Mouse (Mus musculus) ovary, postnatal 36 days (tissue): Measurements from ENCODE around the gene Vmn1r29.
"Not testable (repeated sequence)": the region's sequence is repeated elsewhere in the genome, so short reads cannot be mapped to it uniquely, and the experiment has no call there.

Source experiments
- DNase-seq: peaks from one replicate; pipeline ENCODE4 v3.0.0; 2022; ENCODE audit warnings: low spot score, mixed read lengths

Gene Vmn1r29

GRCm38 (mm10) chr6:58301249-58301648, at the start of gene Vmn1r29:
Vmn1r29 (plus strand) TSS chr6:58301549.
- no peak for DNase-seq

- DNase-seq: no peak
Measured at GRCm38 (mm10) chr6:58261737-58262136, 39.6 kb upstream of the Vmn1r29 start, which contains the start of gene Vmn1r28. Vmn1r28 (plus strand) TSS chr6:58262037.

- DNase-seq: not testable (repeated sequence)
Measured at GRCm38 (mm10) chr6:58279661-58280060, 21.7 kb upstream of the Vmn1r29 start.

GRCm38 (mm10) chr6:58292201-58292600, 9.1 kb upstream of the Vmn1r29 start:
- DNase-seq: no peak

- DNase-seq: not testable (repeated sequence)
Measured at GRCm38 (mm10) chr6:58298511-58298910, 2.8 kb upstream of the Vmn1r29 start.

- not testable (repeated sequence) for DNase-seq
Measured at GRCm38 (mm10) chr6:58330686-58331085, 29.3 kb downstream of the Vmn1r29 start.
